Mouse (Mus musculus) hindbrain, embryonic 16.5 days (tissue): ENCODE measurements at regions not wholly inside any gene's neighbourhood (a gene's known extent, or its start where the extent isn't known, plus 50 kb on each side); places are given as distances from the start of the nearest gene placed in this dataset. TPM values are rescaled to one million over a fixed set of nuclear protein-coding genes. Genes with fewer than 3 reads are reported as not detected.

Source experiments
- ATAC-seq: fragments of 200-750 bp; cut with Nextera tagmentation; 2 replicates; pipeline ENCODE4 v1.8.0; 2017; ENCODE audit warnings: moderate TSS enrichment, moderate library complexity
- H3K27ac ChIP-seq: fragments of 300-500 bp; sonication (generic); 2 replicates; pipeline ENCODE4 v1.5.1; 2014; ENCODE audit warnings: low read depth, mild to moderate bottlenecking, control low read depth, low read length, moderate library complexity
- H3K27me3 ChIP-seq: fragments of 300-500 bp; sonication (generic); replicated peaks from 2 replicates; pipeline ENCODE4 v1.6.1; 2014; ENCODE audit warnings: low read length; ENCODE audit not compliant: control insufficient read depth, insufficient read depth
- H3K36me3 ChIP-seq: fragments of 300-500 bp; sonication (generic); 2 replicates; pipeline ENCODE4 v1.6.1; 2014; ENCODE audit warnings: mild to moderate bottlenecking, low read length, moderate library complexity, mixed read lengths; ENCODE audit not compliant: control insufficient read depth, insufficient read depth
- H3K4me1 ChIP-seq: fragments of 300-500 bp; sonication (generic); 2 replicates; pipeline ENCODE4 v1.6.1; 2014; ENCODE audit warnings: low read depth, low read length; ENCODE audit not compliant: control insufficient read depth, insufficient read depth
- H3K4me2 ChIP-seq: fragments of 300-500 bp; sonication (generic); 2 replicates; pipeline ENCODE4 v1.6.1; 2014; ENCODE audit warnings: mild to moderate bottlenecking, low read length, control low read depth, moderate library complexity
- H3K4me3 ChIP-seq: fragments of 300-500 bp; sonication (generic); 2 replicates; pipeline ENCODE4 v1.5.1; 2014; ENCODE audit warnings: mild to moderate bottlenecking, low read length, control low read depth, moderate library complexity
- H3K9ac ChIP-seq: fragments of 300-500 bp; sonication (generic); 2 replicates; pipeline ENCODE4 v1.6.1; 2014; ENCODE audit warnings: low read depth, mild to moderate bottlenecking, control low read depth, low read length, moderate library complexity
- H3K9me3 ChIP-seq: fragments of 300-500 bp; sonication (generic); 2 replicates; pipeline ENCODE4 v1.6.1; 2014; ENCODE audit warnings: mild to moderate bottlenecking, low read length, moderate library complexity; ENCODE audit not compliant: control insufficient read depth
- WGBS: fragments of 180-500 bp; shearing (Covaris S2); extraction: QIAGEN DNeasy Blood & Tissue Kit; methylation state at CpG from one replicate; pipeline ENCODE4 v1.1.7; 2014; 5-methylcytosine and 5-hydroxymethylcytosine counted together
- microRNA-seq: library from miRNA; unstranded; fragments of <30 nt; microRNA quantifications from one replicate; pipeline ENCODE4, GENCODE M21; 2017

GRCm38 (mm10) chr11:24843839-24844738 lies 766.2 kb downstream of the Bcl11a start:
- WGBS, result 69% methylated on average over 2 of the region's 2 CpGs

GRCm38 (mm10) chr11:24856991-24857390 lies 779.1 kb downstream of the Bcl11a start:
- no peaks in the 10 kb centered on the region for H3K36me3 ChIP-seq
- no peak overlapping the region for H3K27ac ChIP-seq
- no peaks in the 10 kb centered on the region for H3K27me3 ChIP-seq
- 85% methylated on average over 6 of the region's 6 CpGs for WGBS
- no peaks in the 10 kb centered on the region for H3K9me3 ChIP-seq
- H3K4me1 ChIP-seq, result no peaks in the 10 kb centered on the region
- no peak for ATAC-seq
- no peak overlapping the region for H3K4me2 ChIP-seq
- H3K4me3 ChIP-seq, result no peak overlapping the region
- H3K9ac ChIP-seq, result no peak overlapping the region

More at GRCm38 (mm10) chr11:24843839-24844738, 766.2 kb downstream of the Bcl11a start:
- no peak overlapping the region for H3K4me2 ChIP-seq
- no peak for ATAC-seq
- H3K27ac ChIP-seq, result no peak overlapping the region
- H3K4me1 ChIP-seq, result no peaks in the 10 kb centered on the region
- H3K27me3 ChIP-seq, result no peaks in the 10 kb centered on the region
- H3K36me3 ChIP-seq, result no peaks in the 10 kb centered on the region
- no peak overlapping the region for H3K4me3 ChIP-seq
- H3K9me3 ChIP-seq, result no peaks in the 10 kb centered on the region
- H3K9ac ChIP-seq, result no peak overlapping the region

- 49% methylated on average over 11 of the region's 11 CpGs for WGBS
- Histone ChIP-seq H3K9ac (no peak overlapping the region), H3K4me3 (no peak overlapping the region), H3K4me1 (no peaks in the 10 kb centered on the region), H3K27ac (no peak overlapping the region), H3K36me3 (no peaks in the 10 kb centered on the region), H3K4me2 (no peak overlapping the region), H3K9me3 (no peaks in the 10 kb centered on the region), H3K27me3 (no peaks in the 10 kb centered on the region)
- no peak for ATAC-seq
Measured at GRCm38 (mm10) chr11:24864637-24865036, 786.8 kb downstream of the Bcl11a start.

GRCm38 (mm10) chr11:24865067-24865796 lies 787.4 kb downstream of the Bcl11a start:
- Histone ChIP-seq H3K27me3 (no peaks in the 10 kb centered on the region), H3K4me2 (no peak overlapping the region), H3K36me3 (no peaks in the 10 kb centered on the region), H3K9ac (no peak overlapping the region), H3K9me3 (no peaks in the 10 kb centered on the region), H3K4me3 (no peak overlapping the region), H3K27ac (no peak overlapping the region), H3K4me1 (no peaks in the 10 kb centered on the region)
- ATAC-seq, result no peak
- 66% methylated on average over 3 of the region's 3 CpGs for WGBS

Small RNA genes lying in the stretch of these regions (microRNA-seq; reads per million reads assigned to microRNA genes)
- not detected for gene Gm25507
